ENCODE assay signal across 8 mouse cellular contexts in genomic region chr1:134361857-134362212, GRCm38 (mm10). TPM values are rescaled to one million over a fixed set of nuclear protein-coding genes. Genes with fewer than 3 reads are reported as not detected.
DNase-seq lines count a peak whose midpoint lies in the region; ATAC-seq and TF ChIP-seq lines count a peak whose summit lies in the region.

Gene Tmem183a, minus strand, starts transcription at chr1:134361979.

- H3K36me3 ChIP-seq in forebrain, embryonic 15.5 days = peaks cover 30% of the 10 kb centered on the region

- peak within 1 kb of the TSS; percentile 62 for H3K4me3 ChIP-seq in forebrain, embryonic 15.5 days
- H3K4me3 ChIP-seq in lung, adult 2 months (replicated peaks; ENCODE audit: extremely low read depth, low read depth, low read length) = peak within 1 kb of the TSS; percentile 97

- no peak for TF ChIP-seq CTCF in lung, adult 2 months (IDR thresholded peaks at IDR 0.05; ENCODE audit: insufficient read depth, low read length)

- H3K27ac ChIP-seq in forebrain, embryonic 15.5 days (replicated peaks) = peak within 1 kb of the TSS; percentile 67

- peak within 1 kb of the TSS; percentile 93 for H3K9ac ChIP-seq in forebrain, embryonic 15.5 days (replicated peaks)

- peak within 1 kb of the TSS; percentile 86 for H3K4me2 ChIP-seq in forebrain, embryonic 15.5 days (replicated peaks)

- H3K9me3 ChIP-seq in forebrain, embryonic 15.5 days = no peaks in the 10 kb centered on the region

- peak; percentile 99 for TF ChIP-seq POLR2A in lung, adult 2 months (IDR thresholded peaks at IDR 0.05; ENCODE audit: borderline replicate concordance, extremely low read depth, low read depth, low read length)

- H3K4me1 ChIP-seq in forebrain, embryonic 15.5 days = peaks cover 24% of the 10 kb centered on the region
- H3K4me1 ChIP-seq in lung, adult 2 months (ENCODE audit: control insufficient read depth, insufficient read depth, low read length) = peaks cover 3% of the 10 kb centered on the region

- peak; percentile 96 for DNase-seq in ES-CJ7 (ENCODE audit: low read depth, low spot score)
- peak; percentile 96 for DNase-seq in cerebellum, adult 11 months
- peak; percentile 94 for DNase-seq in heart, postnatal 25 days (ENCODE audit: low spot score)
- DNase-seq in layer of hippocampus, adult 18-20 months (ENCODE audit: low spot score in 2 of 2) = peak; percentile 95 to 96
- peak; percentile 97 for DNase-seq in lung, adult 2 months
- peak; percentile 89 to 91 for DNase-seq in thymus, adult 18-20 months

- intact Hi-C loops in heart, postnatal 25 days (cut with DNase I) = loop anchor here (2.0 kb wide), 1 partner anchor 53 kb away; the partner anchor contains the start of gene Adipor1

- under 1% methylated on average over 37 of the region's 38 CpGs for WGBS in forebrain, embryonic 15.5 days
- WGBS in lung, adult 2 months = under 1% methylated on average over 38 of the region's 38 CpGs

- no peaks in the 10 kb centered on the region for H3K27me3 ChIP-seq in forebrain, embryonic 15.5 days

- peak; percentile 98 for ATAC-seq in forebrain, embryonic 15.5 days (replicated peaks)
- peak; percentile 98 for ATAC-seq in neutrophil, adult 5-6 weeks (ENCODE audit: extremely low read depth, insufficient number of reproducible peaks, low FRiP score, poor library complexity, severe bottlenecking)

RNA-seq across cellular contexts. Expression of gene Tmem183a, which starts in this region (rescaled TPM):
- 139 and 150 TPM in 2 replicates for polyA plus RNA-seq in forebrain, embryonic 15.5 days (2015; fragmentation: Nextera tagmentation; extraction: Ambion mirVana)
- total RNA-seq in heart, postnatal 25 days (2021) = 10 to 100 TPM; 19.4 to 19.8 TPM
- total RNA-seq in layer of hippocampus, adult 18-20 months (2021) = 10 to 100 TPM; 60.3 to 71.7 TPM
- polyA plus RNA-seq in lung, adult 2 months (2012; rRNA removed) = 44.9 and 71.8 TPM in 2 replicates
- 63.7 and 74.1 TPM in 2 replicates for total RNA-seq in neutrophil, adult 5-6 weeks (2017)

Comparison
In these comparisons a context has a peak if more than half of its experiments do, and no peak if none do; other contexts are left out.
1. Peak in every context shown above with its lines: DNase-seq, ATAC-seq, H3K4me3 ChIP-seq and H3K27ac ChIP-seq.